Mouse (Mus musculus) forebrain, embryonic 14.5 days (tissue): ENCODE data around the gene Dhx8. TPM values are rescaled to one million over a fixed set of nuclear protein-coding genes. Genes with fewer than 3 reads are reported as not detected.
A peak's percentile ranks its signal among the peaks of the same experiment; 100 is the strongest.

Experiments used
- ATAC-seq: fragments of 200-750 bp; cut with Nextera tagmentation; 2 replicates; pipeline ENCODE4 v1.8.0; 2017; ENCODE audit warnings: mild to moderate bottlenecking, moderate library complexity
- DNase-seq: peaks from one replicate; pipeline ENCODE4 v3.0.0-alpha.2; 2015; ENCODE audit warnings: low spot score
- H3K27ac ChIP-seq: fragments of 300-500 bp; sonication (generic); 2 replicates; pipeline ENCODE4 v1.5.1; 2014; ENCODE audit warnings: low read depth, mild to moderate bottlenecking, control low read depth, low read length, moderate library complexity
- H3K27me3 ChIP-seq: fragments of 300-500 bp; sonication (generic); replicated peaks from 2 replicates; pipeline ENCODE4 v1.6.1; 2014; ENCODE audit warnings: low read length, control low read depth, mixed read lengths; ENCODE audit not compliant: control insufficient read depth, insufficient read depth
- H3K36me3 ChIP-seq: fragments of 300-500 bp; sonication (generic); 2 replicates; pipeline ENCODE4 v1.6.1; 2014; ENCODE audit warnings: low read length, control low read depth; ENCODE audit not compliant: control insufficient read depth, insufficient read depth
- H3K4me1 ChIP-seq: fragments of 300-500 bp; sonication (generic); 2 replicates; pipeline ENCODE4 v1.6.1; 2014; ENCODE audit warnings: antibody characterized with exemption, low read length, control low read depth; ENCODE audit not compliant: control insufficient read depth, insufficient read depth
- H3K4me2 ChIP-seq: fragments of 300-500 bp; sonication (generic); 2 replicates; pipeline ENCODE4 v1.6.1; 2014; ENCODE audit warnings: mild to moderate bottlenecking, control low read depth, low read length
- H3K4me3 ChIP-seq: fragments of 300-500 bp; sonication (generic); 2 replicates; pipeline ENCODE4 v1.5.1; 2014; ENCODE audit warnings: low read depth, low read length, control low read depth
- H3K9ac ChIP-seq: fragments of 300-500 bp; sonication (generic); 2 replicates; pipeline ENCODE4 v1.6.1; 2014; ENCODE audit warnings: mild to moderate bottlenecking, low read length, control low read depth, moderate library complexity
- H3K9me3 ChIP-seq: fragments of 300-500 bp; sonication (generic); replicated peaks from 2 replicates; pipeline ENCODE4 v1.6.1; 2016; ENCODE audit warnings: low read length, control low read depth, mixed read lengths; ENCODE audit not compliant: control insufficient read depth
- WGBS: fragments of 180-500 bp; shearing (Covaris S2); extraction: QIAGEN DNeasy Blood & Tissue Kit; methylation state at CpG from one replicate; pipeline ENCODE4 v1.1.7; 2014; 5-methylcytosine and 5-hydroxymethylcytosine counted together
- polyA plus RNA-seq: library from polyadenylated mRNA; unstranded; fragments of >200 nt; fragmentation: Nextera tagmentation; extraction: Ambion mirVana; gene quantifications from 2 replicates; pipeline ENCODE4 v1.2.1, GENCODE M21; 2014

The Dhx8 gene
- polyA plus RNA-seq, 1 experiment from 2014 or later, result 31.6 TPM

DNA sequence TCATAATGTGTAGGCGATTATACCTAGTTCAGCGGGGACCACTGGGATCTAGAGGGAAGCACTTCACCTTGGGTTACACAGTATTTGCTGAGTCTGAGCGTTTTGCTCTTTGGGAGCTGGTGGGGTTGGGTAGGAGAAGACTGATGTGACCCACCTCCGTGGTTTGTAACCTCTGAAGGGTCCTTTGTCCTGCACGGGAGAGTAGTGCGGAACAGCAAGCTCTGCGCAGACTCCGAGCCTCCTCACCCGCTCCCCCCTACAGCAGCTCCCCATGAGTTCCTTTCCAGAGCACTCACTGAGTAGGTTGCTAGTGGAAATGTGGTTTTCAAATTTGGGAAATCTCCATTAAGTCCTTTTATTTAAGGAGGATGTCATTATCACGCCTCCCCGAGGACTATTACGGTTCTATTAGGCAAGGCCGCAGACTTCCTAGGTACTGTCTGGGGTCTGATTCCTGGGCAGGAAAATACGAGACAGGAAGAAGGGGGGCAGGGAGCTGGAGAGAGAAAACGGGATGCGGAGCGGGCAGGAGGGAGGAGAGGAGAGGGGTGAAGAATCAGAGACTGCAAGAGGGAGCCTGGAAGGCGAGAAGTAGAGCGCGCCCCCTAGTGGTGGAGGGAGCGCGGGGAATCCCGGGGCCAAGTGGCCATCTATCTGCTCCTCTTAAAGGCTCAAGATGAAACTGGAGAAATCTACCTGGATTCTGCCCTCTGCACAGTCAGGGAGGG, 81.8 kb downstream of the Dhx8 start:
- H3K9ac ChIP-seq, result peak overlapping the region; percentile 41
- DNase-seq (peak; percentile 76), ATAC-seq (peak; percentile 61; the same call in 1 of the 2 replicates)
- H3K4me1 ChIP-seq, result peaks cover 3% of the 10 kb centered on the region; the same call in 1 of the 2 replicates
- 0 out of 2 replicates have a peak, but pooled peaks cover 3% of the 10 kb centered on the region for H3K9me3 ChIP-seq
- WGBS, result 9% methylated on average over 23 of the region's 23 CpGs
- H3K36me3 ChIP-seq, result no peaks in the 10 kb centered on the region
- peak overlapping the region; percentile 48 for H3K4me2 ChIP-seq
- no peak overlapping the region for H3K27ac ChIP-seq
- H3K27me3 ChIP-seq, result 0 out of 2 replicates have a peak, but pooled peaks cover 3% of the 10 kb centered on the region
- H3K4me3 ChIP-seq, result peak overlapping the region; percentile 13; the same call in 1 of the 2 replicates

GRCm38 (mm10) chr11:101815103-101816085, 82.7 kb downstream of the Dhx8 start:
- H3K27ac ChIP-seq, result no peak overlapping the region
- 25% methylated on average over 22 of the region's 22 CpGs for WGBS
- H3K4me2 ChIP-seq, result no peak overlapping the region
- H3K36me3 ChIP-seq, result no peaks in the 10 kb centered on the region
- DNase-seq, result no peak
- no peak for ATAC-seq
- 0 out of 2 replicates have a peak, but pooled peaks cover 3% of the 10 kb centered on the region for H3K27me3 ChIP-seq
- H3K9me3 ChIP-seq, result 0 out of 2 replicates have a peak, but pooled peaks cover 7% of the 10 kb centered on the region
- H3K4me1 ChIP-seq, result peaks cover 3% of the 10 kb centered on the region; the same call in 1 of the 2 replicates
- no peak overlapping the region for H3K9ac ChIP-seq
- H3K4me3 ChIP-seq, result no peak overlapping the region

Other genes starting within 250 kb of the Dhx8 start
- 7.9 and 8.1 TPM in 2 replicates for gene Brca1, start 181.0 kb upstream of the Dhx8 start, polyA plus RNA-seq
- gene Nbr1, start 180.8 kb upstream of the Dhx8 start, polyA plus RNA-seq, result 98.3 and 109 TPM in 2 replicates
- gene Tmem106a, start 150.7 kb upstream of the Dhx8 start, polyA plus RNA-seq, result 2.3 and 3.4 TPM in 2 replicates
- gene Gm11634, start 133.7 kb upstream of the Dhx8 start, polyA plus RNA-seq, result not detected in 2 replicates
- 32.7 and 38.5 TPM in 2 replicates for gene Rdm1, start 105.7 kb upstream of the Dhx8 start, polyA plus RNA-seq
- 40.5 and 42.7 TPM in 2 replicates for gene Arl4d, start 67.4 kb upstream of the Dhx8 start, polyA plus RNA-seq
- 3.5 and 4.5 TPM in 2 replicates for gene Etv4, start 52.5 kb downstream of the Dhx8 start, polyA plus RNA-seq
- 0.34 and 0.49 TPM in 2 replicates for gene Meox1, start 161.5 kb downstream of the Dhx8 start, polyA plus RNA-seq
- not detected in 2 replicates for gene Sost, start 234.1 kb downstream of the Dhx8 start, polyA plus RNA-seq